Mouse (Mus musculus) v-Abl transformed pro-B cells (cell line): ENCODE data around the gene Gm28998.
"Not testable (repeated sequence)": the region's sequence is repeated elsewhere in the genome, so short reads cannot be mapped to it uniquely, and the experiment has no call there.

ENCODE experiments used
- in situ Hi-C, 2 experiments: fragments of 400-800 bp; cut with MboI; formaldehyde crosslinking; loops; one replicate each; pipeline ENCODE4 v1.15.1; 2025; ENCODE audit not compliant: unreplicated experiment in 2 of 2

The Gm28998 gene

GRCm38 (mm10) chrY:7253487-7253886 is at the start of gene Gm28998:
TSS of gene Gm28998 (plus strand) at chrY:7253787.
- in situ Hi-C loops: not testable (repeated sequence)
